Mouse (Mus musculus): ENCODE data around the gene Kmt2c. TPM values are rescaled to one million over a fixed set of nuclear protein-coding genes. Genes with fewer than 3 reads are reported as not detected.
"Not testable (repeated sequence)": the region's sequence is repeated elsewhere in the genome, so short reads cannot be mapped to it uniquely, and the experiment has no call there.

The Kmt2c gene
- polyA plus RNA-seq, 1 experiment from 2014 or later, result 10.0 TPM

- Histone ChIP-seq H3K27me3 (ENCODE audit: insufficient read depth, low read length) (no peaks in the 10 kb centered on the region), H3K4me1 (ENCODE audit: insufficient read depth, low read length) (peaks cover 14% of the 10 kb centered on the region), H3K4me3 (ENCODE audit: low read length) (peak overlapping the region; percentile 69), H3K4me2 (replicated peaks; ENCODE audit: low read depth, low read length) (peak overlapping the region; percentile 59), H3K36me3 (ENCODE audit: insufficient read depth, low read length) (no peaks in the 10 kb centered on the region), H3K27ac (ENCODE audit: low read length) (peak overlapping the region; percentile 95), H3K9me3 (ENCODE audit: low read length) (no peaks in the 10 kb centered on the region), H3K9ac (replicated peaks; ENCODE audit: low read length) (peak overlapping the region; percentile 94)
- 0% methylated on average over 10 of the region's 10 CpGs for WGBS
- ATAC-seq (ENCODE audit: low FRiP score, low TSS enrichment), result no peak
These were observed 1.2 kb downstream of the Kmt2c start for GRCm38 (mm10) chr5:25497369-25497719.

GRCm38 (mm10) chr5:25496652-25497051 lies 1.9 kb downstream of the Kmt2c start:
- Histone ChIP-seq H3K36me3 (ENCODE audit: insufficient read depth, low read length) (no peaks in the 10 kb centered on the region), H3K4me2 (replicated peaks; ENCODE audit: low read depth, low read length) (peak overlapping the region; percentile 59), H3K4me3 (ENCODE audit: low read length) (peak overlapping the region; percentile 69), H3K9me3 (ENCODE audit: low read length) (no peaks in the 10 kb centered on the region), H3K27ac (ENCODE audit: low read length) (no peak overlapping the region), H3K4me1 (ENCODE audit: insufficient read depth, low read length) (peaks cover 14% of the 10 kb centered on the region), H3K9ac (replicated peaks; ENCODE audit: low read length) (no peak overlapping the region), H3K27me3 (ENCODE audit: insufficient read depth, low read length) (no peaks in the 10 kb centered on the region)
- no peak for ATAC-seq (ENCODE audit: low FRiP score, low TSS enrichment)
- 38% methylated on average over 2 of the region's 2 CpGs for WGBS

GRCm38 (mm10) chr5:25478863-25479262 lies 19.7 kb downstream of the Kmt2c start:
- Histone ChIP-seq H3K27me3 (ENCODE audit: insufficient read depth, low read length) (no peaks in the 10 kb centered on the region), H3K4me2 (replicated peaks; ENCODE audit: low read depth, low read length) (no peak overlapping the region), H3K4me3 (ENCODE audit: low read length) (no peak overlapping the region), H3K36me3 (ENCODE audit: insufficient read depth, low read length) (no peaks in the 10 kb centered on the region), H3K27ac (ENCODE audit: low read length) (no peak overlapping the region), H3K9ac (replicated peaks; ENCODE audit: low read length) (no peak overlapping the region), H3K9me3 (ENCODE audit: low read length) (no peaks in the 10 kb centered on the region), H3K4me1 (ENCODE audit: insufficient read depth, low read length) (0 out of 2 replicates have a peak, but pooled peaks cover 3% of the 10 kb centered on the region)
- ATAC-seq (ENCODE audit: low FRiP score, low TSS enrichment), result no peak

- 67% methylated on average over 2 of the region's 2 CpGs for WGBS
These were observed 22.8 kb downstream of the Kmt2c start for GRCm38 (mm10) chr5:25475789-25476188.

GRCm38 (mm10) chr5:25472070-25472469 lies 26.5 kb downstream of the Kmt2c start:
- Histone ChIP-seq H3K27me3 (ENCODE audit: insufficient read depth, low read length) (no peaks in the 10 kb centered on the region), H3K4me2 (replicated peaks; ENCODE audit: low read depth, low read length) (peak overlapping the region; percentile 49), H3K4me3 (ENCODE audit: low read length) (peak overlapping the region; percentile 41), H3K9ac (replicated peaks; ENCODE audit: low read length) (peak overlapping the region; percentile 29; the same call in 1 of the 2 replicates), H3K4me1 (ENCODE audit: insufficient read depth, low read length) (0 out of 2 replicates have a peak, but pooled peaks cover 9% of the 10 kb centered on the region), H3K36me3 (ENCODE audit: insufficient read depth, low read length) (no peaks in the 10 kb centered on the region), H3K9me3 (ENCODE audit: low read length) (no peaks in the 10 kb centered on the region), H3K27ac (ENCODE audit: low read length) (0 out of 2 replicates have a peak overlapping the region, but pooled peaks have one; percentile 5)
- 1% methylated on average over 6 of the region's 6 CpGs for WGBS
- peak; percentile 85 for ATAC-seq (ENCODE audit: low FRiP score, low TSS enrichment)

More at GRCm38 (mm10) chr5:25475789-25476188, 22.8 kb downstream of the Kmt2c start:
- H3K4me3 ChIP-seq (ENCODE audit: low read length), result no peak overlapping the region
- H3K27me3 ChIP-seq (ENCODE audit: insufficient read depth, low read length), result no peaks in the 10 kb centered on the region
- no peak overlapping the region for H3K9ac ChIP-seq (replicated peaks; ENCODE audit: low read length)
- H3K4me2 ChIP-seq (replicated peaks; ENCODE audit: low read depth, low read length), result no peak overlapping the region
- no peak for ATAC-seq (ENCODE audit: low FRiP score, low TSS enrichment)
- 0 out of 2 replicates have a peak, but pooled peaks cover 9% of the 10 kb centered on the region for H3K4me1 ChIP-seq (ENCODE audit: insufficient read depth, low read length)
- no peaks in the 10 kb centered on the region for H3K9me3 ChIP-seq (ENCODE audit: low read length)
- no peaks in the 10 kb centered on the region for H3K36me3 ChIP-seq (ENCODE audit: insufficient read depth, low read length)
- H3K27ac ChIP-seq (ENCODE audit: low read length), result no peak overlapping the region

- Histone ChIP-seq H3K4me3 (ENCODE audit: low read length) (no peak overlapping the region), H3K27ac (ENCODE audit: low read length) (no peak overlapping the region), H3K9ac (replicated peaks; ENCODE audit: low read length) (no peak overlapping the region), H3K4me2 (replicated peaks; ENCODE audit: low read depth, low read length) (no peak overlapping the region), H3K36me3 (ENCODE audit: insufficient read depth, low read length) (peaks cover 6% of the 10 kb centered on the region; the same call in 1 of the 2 replicates), H3K9me3 (ENCODE audit: low read length) (no peaks in the 10 kb centered on the region), H3K27me3 (ENCODE audit: insufficient read depth, low read length) (no peaks in the 10 kb centered on the region), H3K4me1 (ENCODE audit: insufficient read depth, low read length) (no peaks in the 10 kb centered on the region)
- WGBS, result 92% methylated on average over 1 of the region's 1 CpGs
- no peak for ATAC-seq (ENCODE audit: low FRiP score, low TSS enrichment)
These were observed 36.6 kb downstream of the Kmt2c start for GRCm38 (mm10) chr5:25461956-25462355.

- not testable (repeated sequence) for H3K9me3 ChIP-seq (ENCODE audit: low read length); ATAC-seq (ENCODE audit: low FRiP score, low TSS enrichment); H3K4me3 ChIP-seq (ENCODE audit: low read length); H3K4me2 ChIP-seq (replicated peaks; ENCODE audit: low read depth, low read length); H3K4me1 ChIP-seq (ENCODE audit: insufficient read depth, low read length); H3K27me3 ChIP-seq (ENCODE audit: insufficient read depth, low read length); H3K27ac ChIP-seq (ENCODE audit: low read length); H3K36me3 ChIP-seq (ENCODE audit: insufficient read depth, low read length); H3K9ac ChIP-seq (replicated peaks; ENCODE audit: low read length)
These were observed 43.2 kb downstream of the Kmt2c start for GRCm38 (mm10) chr5:25455432-25455831.

- 77% methylated on average over 2 of the region's 2 CpGs for WGBS
- 0 out of 2 replicates have a peak, but pooled peaks cover 2% of the 10 kb centered on the region for H3K4me1 ChIP-seq (ENCODE audit: insufficient read depth, low read length)
These were observed 45.9 kb downstream of the Kmt2c start for GRCm38 (mm10) chr5:25452691-25453090.

GRCm38 (mm10) chr5:25437508-25437907 lies 61.1 kb downstream of the Kmt2c start:
- H3K9me3 ChIP-seq (ENCODE audit: low read length), result no peaks in the 10 kb centered on the region
- H3K36me3 ChIP-seq (ENCODE audit: insufficient read depth, low read length), result no peaks in the 10 kb centered on the region
- H3K4me1 ChIP-seq (ENCODE audit: insufficient read depth, low read length), result no peaks in the 10 kb centered on the region
- no peak overlapping the region for H3K27ac ChIP-seq (ENCODE audit: low read length)
- no peak overlapping the region for H3K4me2 ChIP-seq (replicated peaks; ENCODE audit: low read depth, low read length)
- 84% methylated on average over 1 of the region's 1 CpGs for WGBS
- ATAC-seq (ENCODE audit: low FRiP score, low TSS enrichment), result no peak
- H3K27me3 ChIP-seq (ENCODE audit: insufficient read depth, low read length), result no peaks in the 10 kb centered on the region
- H3K4me3 ChIP-seq (ENCODE audit: low read length), result no peak overlapping the region
- no peak overlapping the region for H3K9ac ChIP-seq (replicated peaks; ENCODE audit: low read length)

More at GRCm38 (mm10) chr5:25452691-25453090, 45.9 kb downstream of the Kmt2c start:
- no peak for ATAC-seq (ENCODE audit: low FRiP score, low TSS enrichment)
- no peaks in the 10 kb centered on the region for H3K27me3 ChIP-seq (ENCODE audit: insufficient read depth, low read length)
- no peak overlapping the region for H3K27ac ChIP-seq (ENCODE audit: low read length)
- H3K9me3 ChIP-seq (ENCODE audit: low read length), result no peaks in the 10 kb centered on the region
- H3K4me3 ChIP-seq (ENCODE audit: low read length), result no peak overlapping the region
- no peak overlapping the region for H3K9ac ChIP-seq (replicated peaks; ENCODE audit: low read length)
- H3K36me3 ChIP-seq (ENCODE audit: insufficient read depth, low read length), result no peaks in the 10 kb centered on the region
- no peak overlapping the region for H3K4me2 ChIP-seq (replicated peaks; ENCODE audit: low read depth, low read length)

- peak; percentile 73; the same call in 1 of the 2 replicates for ATAC-seq (ENCODE audit: low FRiP score, low TSS enrichment)
- no peak overlapping the region for H3K4me3 ChIP-seq (ENCODE audit: low read length)
- H3K4me1 ChIP-seq (ENCODE audit: insufficient read depth, low read length), result no peaks in the 10 kb centered on the region
- no peaks in the 10 kb centered on the region for H3K27me3 ChIP-seq (ENCODE audit: insufficient read depth, low read length)
- no peaks in the 10 kb centered on the region for H3K9me3 ChIP-seq (ENCODE audit: low read length)
- WGBS, result 22% methylated on average over 3 of the region's 3 CpGs
- no peaks in the 10 kb centered on the region for H3K36me3 ChIP-seq (ENCODE audit: insufficient read depth, low read length)
- no peak overlapping the region for H3K27ac ChIP-seq (ENCODE audit: low read length)
- no peak overlapping the region for H3K4me2 ChIP-seq (replicated peaks; ENCODE audit: low read depth, low read length)
- H3K9ac ChIP-seq (replicated peaks; ENCODE audit: low read length), result no peak overlapping the region
These were observed 62.5 kb downstream of the Kmt2c start for GRCm38 (mm10) chr5:25436081-25436480.
